Mouse (Mus musculus) testis, postnatal 14 days (tissue): ENCODE data around the gene Stard13.

Experiments used
- DNase-seq: peaks from one replicate; pipeline ENCODE4 v3.0.0; 2021; ENCODE audit warnings: low spot score

Stard13 gene

GRCm38 (mm10) chr5:151018959-151019358 is 214.7 kb downstream of the Stard13 start:
- DNase-seq: no peak

GRCm38 (mm10) chr5:151018450-151018849 is 215.2 kb downstream of the Stard13 start:
- peak; percentile 22 for DNase-seq

- DNase-seq: no peak
These were observed 229.3 kb downstream of the Stard13 start for GRCm38 (mm10) chr5:151004216-151004755.

GRCm38 (mm10) chr5:151002051-151002450 is 231.6 kb downstream of the Stard13 start:
- no peak for DNase-seq

GRCm38 (mm10) chr5:151001111-151001510 is 232.5 kb downstream of the Stard13 start:
- DNase-seq: peak; percentile 33

- DNase-seq: no peak
These were observed 237.1 kb downstream of the Stard13 start for GRCm38 (mm10) chr5:150996586-150996985.

- no peak for DNase-seq
These were observed 239.5 kb downstream of the Stard13 start for GRCm38 (mm10) chr5:150994096-150994495.
